Mouse (Mus musculus) liver, adult 2 months (tissue): ENCODE results near the gene H60b.
"Not testable (repeated sequence)": the region's sequence is repeated elsewhere in the genome, so short reads cannot be mapped to it uniquely, and the experiment has no call there.

Source experiments
- CTCF ChIP-seq: fragments of 200-500 bp; IDR thresholded peaks from 2 replicates; pipeline ENCODE4 v1.5.1; 2011; ENCODE audit warnings: low read depth, low read length, control low read depth
- POLR2A ChIP-seq: fragments of 200-500 bp; IDR thresholded peaks from 2 replicates; pipeline ENCODE4 v1.6.1; 2011; ENCODE audit warnings: low read length, control low read depth; ENCODE audit not compliant: insufficient read depth; ENCODE audit errors: extremely low read depth

- not testable (repeated sequence) for TF ChIP-seq POLR2A, CTCF
Observed at GRCm38 (mm10) chr10:22154127-22154526, 4.3 kb upstream of the H60b start.
